Mouse (Mus musculus) CH12.LX (cell line): ENCODE measurements at regions not wholly inside any gene's neighbourhood (a gene's known extent, or its start where the extent isn't known, plus 50 kb on each side); places are given as distances from the start of the nearest gene placed in this dataset.

Experiments used
- DNase-seq: peaks from one replicate; pipeline ENCODE4 v3.0.0-alpha.2; 2013; ENCODE audit errors: extremely low read depth
- H3K27ac ChIP-seq: 2 replicates; pipeline ENCODE4 v1.5.1; 2012; ENCODE audit warnings: low read depth, mild to moderate bottlenecking, control low read depth, moderate library complexity; ENCODE audit not compliant: insufficient read depth
- H3K27me3 ChIP-seq: replicated peaks from 2 replicates; pipeline ENCODE3; 2012; ENCODE audit warnings: inconsistent platforms
- H3K36me3 ChIP-seq, 2 experiments: replicated peaks in 1 of 2; 2 replicates each; pipeline versions ENCODE3 to v1.6.1; 2012; ENCODE audit warnings: inconsistent platforms in 1 of 2, low read length in 1 of 2, mild to moderate bottlenecking in 1 of 2, mixed read lengths in 1 of 2, moderate library complexity in 1 of 2; ENCODE audit not compliant: control insufficient read depth in 1 of 2, insufficient read depth in 1 of 2
- H3K4me1 ChIP-seq, 2 experiments: 2 replicates each; pipeline ENCODE4 v1.6.1; 2012; ENCODE audit warnings: inconsistent platforms in 1 of 2, moderate library complexity in 1 of 2; ENCODE audit not compliant: insufficient read depth in 2 of 2, control insufficient read depth in 1 of 2
- H3K4me2 ChIP-seq: 2 replicates; pipeline ENCODE4 v1.6.1; 2012; ENCODE audit warnings: low read depth, mild to moderate bottlenecking, control low read depth; ENCODE audit not compliant: poor library complexity, insufficient read depth, severe bottlenecking
- H3K4me3 ChIP-seq, 3 experiments: fragments of 150-350 bp in 1 of 3; sonication (generic) in 1 of 3; replicated peaks in 1 of 3; 2 replicates each; pipeline versions ENCODE3 to v1.5.1; 2011 to 2012; ENCODE audit warnings: low read depth in 2 of 3, low read length in 2 of 3, mild to moderate bottlenecking in 2 of 3, moderate library complexity in 2 of 3, control low read depth in 1 of 3, improper control_type of control experiment in 1 of 3, inconsistent platforms in 1 of 3, mixed read lengths in 1 of 3; ENCODE audit not compliant: poor library complexity in 1 of 3
- H3K79me2 ChIP-seq: replicated peaks from 2 replicates; pipeline ENCODE4 v1.6.1; 2012; ENCODE audit warnings: mild to moderate bottlenecking, moderate library complexity; ENCODE audit not compliant: control insufficient read depth, poor library complexity, insufficient read depth, severe bottlenecking; ENCODE audit errors: extremely low read depth
- H3K9ac ChIP-seq: 2 replicates; pipeline ENCODE4 v1.6.1; 2012; ENCODE audit warnings: low read depth, mild to moderate bottlenecking, control low read depth, moderate library complexity; ENCODE audit not compliant: insufficient read depth
- H3K9me3 ChIP-seq: replicated peaks from 2 replicates; pipeline ENCODE3; 2012; ENCODE audit warnings: low read length, inconsistent platforms, mixed read lengths
- BHLHE40 ChIP-seq: IDR thresholded peaks from 2 replicates; pipeline ENCODE4 v1.6.1; 2011; ENCODE audit warnings: mild to moderate bottlenecking, low read depth, low read length, improper control_type of control experiment
- CHD1 ChIP-seq: IDR thresholded peaks from 2 replicates; pipeline ENCODE4 v1.6.1; 2012; ENCODE audit warnings: low read depth, low read length, improper control_type of control experiment, inconsistent platforms
- CHD2 ChIP-seq: IDR thresholded peaks from 2 replicates; pipeline ENCODE4 v1.6.1; 2011; ENCODE audit warnings: low read length, improper control_type of control experiment
- E2F4 ChIP-seq: IDR thresholded peaks from 2 replicates; pipeline ENCODE4 v1.6.1; 2011; ENCODE audit warnings: low read depth, low read length, improper control_type of control experiment; ENCODE audit not compliant: insufficient replicate concordance
- ELF1 ChIP-seq: IDR thresholded peaks from 2 replicates; pipeline ENCODE4 v1.6.1; 2014; ENCODE audit warnings: low read depth, mild to moderate bottlenecking, inconsistent platforms, low read length, improper control_type of control experiment
- EP300 ChIP-seq: IDR thresholded peaks from 2 replicates; pipeline ENCODE4 v1.6.1; 2011; ENCODE audit warnings: low read length, improper control_type of control experiment
- ETS1 ChIP-seq: conservative IDR thresholded peaks from 2 replicates; pipeline ENCODE4 v1.6.1; 2012; ENCODE audit warnings: low read depth, mild to moderate bottlenecking, inconsistent platforms, low read length, improper control_type of control experiment, moderate library complexity
- HCFC1 ChIP-seq: IDR thresholded peaks from 2 replicates; pipeline ENCODE4 v1.6.1; 2012; ENCODE audit warnings: low read depth, mild to moderate bottlenecking, inconsistent platforms, low read length, improper control_type of control experiment
- IRF4 ChIP-seq: IDR thresholded peaks from 2 replicates; pipeline ENCODE4 v1.6.1; 2014; ENCODE audit warnings: low read depth, mild to moderate bottlenecking, inconsistent platforms, low read length, improper control_type of control experiment
- JUN ChIP-seq: IDR thresholded peaks from 2 replicates; pipeline ENCODE4 v1.6.1; 2011; ENCODE audit warnings: low read depth, mild to moderate bottlenecking, low read length, improper control_type of control experiment, moderate library complexity; ENCODE audit not compliant: insufficient read depth
- KAT2A ChIP-seq: IDR thresholded peaks from 2 replicates; pipeline ENCODE4 v1.6.1; 2012; ENCODE audit warnings: low read length, improper control_type of control experiment, inconsistent platforms; ENCODE audit not compliant: insufficient replicate concordance
- MAFK ChIP-seq: IDR thresholded peaks from 2 replicates; pipeline ENCODE4 v1.6.1; 2011; ENCODE audit warnings: low read length, improper control_type of control experiment; ENCODE audit not compliant: insufficient replicate concordance
- MAX ChIP-seq: IDR thresholded peaks from 2 replicates; pipeline ENCODE4 v1.6.1; 2011; ENCODE audit warnings: low read length, improper control_type of control experiment
- MEF2A ChIP-seq: IDR thresholded peaks from 2 replicates; pipeline ENCODE4 v1.6.1; 2014; ENCODE audit warnings: low read depth, mild to moderate bottlenecking, inconsistent platforms, low read length, improper control_type of control experiment, borderline replicate concordance
- MXI1 ChIP-seq: IDR thresholded peaks from 2 replicates; pipeline ENCODE4 v1.6.1; 2011; ENCODE audit warnings: mild to moderate bottlenecking, low read depth, low read length, improper control_type of control experiment
- NELFE ChIP-seq: IDR thresholded peaks from 2 replicates; pipeline ENCODE4 v1.6.1; 2011; ENCODE audit warnings: low read depth, low read length, improper control_type of control experiment
- POLR2AphosphoS2 ChIP-seq: IDR thresholded peaks from 2 replicates; pipeline ENCODE4 v1.6.1; 2011; ENCODE audit warnings: low read depth, low read length, improper control_type of control experiment
- RAD21 ChIP-seq: IDR thresholded peaks from 2 replicates; pipeline ENCODE4 v1.6.1; 2011; ENCODE audit warnings: low read depth, mild to moderate bottlenecking, low read length, improper control_type of control experiment, moderate library complexity
- SIN3A ChIP-seq: IDR thresholded peaks from 2 replicates; pipeline ENCODE4 v1.6.1; 2012; ENCODE audit warnings: low read length, improper control_type of control experiment, inconsistent platforms
- SMC3 ChIP-seq: IDR thresholded peaks from 2 replicates; pipeline ENCODE4 v1.6.1; 2011; ENCODE audit warnings: low read depth, low read length, improper control_type of control experiment
- UBTF ChIP-seq: IDR thresholded peaks from 2 replicates; pipeline ENCODE4 v1.6.1; 2012; ENCODE audit warnings: low read depth, mild to moderate bottlenecking, inconsistent platforms, low read length, improper control_type of control experiment, moderate library complexity
- USF1 ChIP-seq: IDR thresholded peaks from 2 replicates; pipeline ENCODE4 v1.6.1; 2014; ENCODE audit warnings: low read depth, mild to moderate bottlenecking, inconsistent platforms, low read length, improper control_type of control experiment
- USF2 ChIP-seq: conservative IDR thresholded peaks from 2 replicates; pipeline ENCODE4 v1.6.1; 2011; ENCODE audit warnings: low read depth, low read length, improper control_type of control experiment
- ZC3H11A ChIP-seq: IDR thresholded peaks from 2 replicates; pipeline ENCODE4 v1.6.1; 2012; ENCODE audit warnings: low read depth, mild to moderate bottlenecking, inconsistent platforms, low read length, improper control_type of control experiment
- ZNF384 ChIP-seq: IDR thresholded peaks from 2 replicates; pipeline ENCODE4 v1.6.1; 2012; ENCODE audit warnings: low read depth, low read length, improper control_type of control experiment, inconsistent platforms
- dilution Hi-C: fragments of 300-500 bp; cut with MboI; formaldehyde crosslinking; loops from 2 replicates; pipeline ENCODE4 v1.14.3; 2020; ENCODE audit warnings: low sequenced_read_pairs; ENCODE audit not compliant: extremely low pct_unique_long_range_greater_than_20kb, extremely low pct_ligation_motif_present
- in situ Hi-C: fragments of 300-500 bp; cut with MboI; formaldehyde crosslinking; loops from 3 replicates; pipeline ENCODE4 v1.14.3; 2019; ENCODE audit warnings: low sequenced_read_pairs, low pct_ligation_motif_present, low pct_unique_long_range_greater_than_20kb, mixed read lengths

DNA sequence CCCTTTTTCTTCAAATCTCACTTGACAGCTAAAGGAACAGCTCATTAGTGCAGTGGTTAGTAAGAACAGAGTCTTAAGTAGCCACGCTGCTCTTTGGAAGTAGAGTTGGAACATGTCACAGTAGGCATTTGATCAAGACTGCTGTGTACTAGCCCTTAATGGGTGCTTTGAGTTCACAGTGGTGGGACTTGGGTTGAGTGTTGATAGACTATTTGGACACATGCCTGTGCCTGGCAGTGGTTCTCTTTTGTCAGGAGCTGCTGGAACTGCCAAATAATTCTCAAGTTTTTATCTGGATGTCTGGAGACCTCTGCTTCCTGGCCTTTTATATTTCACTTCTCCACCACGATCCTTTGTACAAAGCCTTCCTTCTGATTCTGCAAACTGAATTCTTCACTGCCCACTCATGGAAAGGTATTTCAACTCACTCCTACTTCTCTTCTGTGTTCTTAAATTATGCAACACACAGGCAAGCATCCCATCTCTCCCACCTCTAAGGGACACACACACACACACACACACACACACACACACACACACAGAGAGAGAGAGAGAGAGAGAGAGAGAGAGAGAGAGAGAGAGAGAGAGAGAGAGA lies 462.0 kb upstream of the Cdh6 start:
- in situ Hi-C loops: no loop called here
- no peak overlapping the region for H3K9ac ChIP-seq
- TF ChIP-seq NELFE: no peak
- TF ChIP-seq USF1: no peak
- TF ChIP-seq EP300: no peak
- no peak for TF ChIP-seq MAFK
- TF ChIP-seq ZC3H11A: no peak
- no peak for TF ChIP-seq USF2
- TF ChIP-seq HCFC1: no peak
- TF ChIP-seq ZNF384: no peak
- no peak for TF ChIP-seq KAT2A
- TF ChIP-seq ETS1: no peak
- TF ChIP-seq, all 38 proteins: peak for 0

DNA sequence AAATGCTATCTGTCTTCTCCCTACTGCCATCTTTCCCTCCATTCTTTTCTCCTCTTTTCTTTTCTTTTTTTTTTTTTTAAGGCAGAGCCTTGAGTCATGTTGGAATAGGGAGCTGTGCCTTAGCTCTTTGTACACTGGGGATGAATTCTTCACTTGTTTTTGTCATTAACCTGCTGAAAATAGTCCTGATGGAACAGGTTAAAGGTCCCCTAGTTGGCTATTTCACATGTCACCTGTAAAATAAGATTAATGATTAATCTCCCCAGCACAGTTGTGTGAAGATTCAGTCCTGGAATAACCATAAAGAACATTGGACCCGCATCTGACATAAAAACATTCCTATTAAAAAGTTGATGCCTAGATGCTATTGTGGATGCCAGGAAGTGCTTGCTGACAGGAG lies 428.7 kb upstream of the Cdh6 start:
- in situ Hi-C loops (no loop called here), dilution Hi-C loops (no loop called here)
- H3K4me2 ChIP-seq: no peak overlapping the region
- no peak for DNase-seq
- no peaks in the 10 kb centered on the region for H3K9me3 ChIP-seq
- no peaks in the 10 kb centered on the region for H3K79me2 ChIP-seq
- no peaks in the 10 kb centered on the region for H3K36me3 ChIP-seq
- H3K4me3 ChIP-seq: no peak overlapping the region
- no peaks in the 10 kb centered on the region; a peak in 1 of 4 replicates for H3K4me1 ChIP-seq
- no peak overlapping the region for H3K27ac ChIP-seq
- H3K27me3 ChIP-seq: no peaks in the 10 kb centered on the region
- TF ChIP-seq ETS1 (no peak), IRF4 (no peak), SIN3A (no peak), HCFC1 (no peak), USF1 (no peak), E2F4 (no peak), MAFK (no peak), POLR2AphosphoS2 (no peak), ELF1 (no peak), JUN (no peak), BHLHE40 (no peak), RAD21 (no peak), MAX (no peak), MEF2A (no peak), SMC3 (no peak), UBTF (no peak), CHD1 (no peak), CHD2 (no peak), MXI1 (no peak)
- TF ChIP-seq, all 38 proteins: peak for 0
- no peak overlapping the region for H3K9ac ChIP-seq

More for the DNA sequence above, 462.0 kb upstream of the Cdh6 start:
- no peaks in the 10 kb centered on the region for H3K79me2 ChIP-seq
- DNase-seq: no peak
- dilution Hi-C loops: no loop called here
- H3K4me3 ChIP-seq: no peak overlapping the region
- H3K9me3 ChIP-seq: no peaks in the 10 kb centered on the region
- H3K27me3 ChIP-seq: no peaks in the 10 kb centered on the region
- H3K4me1 ChIP-seq: no peaks in the 10 kb centered on the region
- H3K27ac ChIP-seq: no peak overlapping the region
- no peaks in the 10 kb centered on the region for H3K36me3 ChIP-seq
- H3K4me2 ChIP-seq: no peak overlapping the region
